Mouse (Mus musculus): Measurements from ENCODE around the gene Tbx5. TPM values are rescaled to one million over a fixed set of nuclear protein-coding genes. Genes with fewer than 3 reads are reported as not detected.
A peak's percentile ranks its signal among the peaks of the same experiment; 100 is the strongest.
"Not testable (repeated sequence)": the region's sequence is repeated elsewhere in the genome, so short reads cannot be mapped to it uniquely, and the experiment has no call there.

Tbx5 gene
- polyA plus RNA-seq, 1 experiment from 2014 or later: not detected

DNA sequence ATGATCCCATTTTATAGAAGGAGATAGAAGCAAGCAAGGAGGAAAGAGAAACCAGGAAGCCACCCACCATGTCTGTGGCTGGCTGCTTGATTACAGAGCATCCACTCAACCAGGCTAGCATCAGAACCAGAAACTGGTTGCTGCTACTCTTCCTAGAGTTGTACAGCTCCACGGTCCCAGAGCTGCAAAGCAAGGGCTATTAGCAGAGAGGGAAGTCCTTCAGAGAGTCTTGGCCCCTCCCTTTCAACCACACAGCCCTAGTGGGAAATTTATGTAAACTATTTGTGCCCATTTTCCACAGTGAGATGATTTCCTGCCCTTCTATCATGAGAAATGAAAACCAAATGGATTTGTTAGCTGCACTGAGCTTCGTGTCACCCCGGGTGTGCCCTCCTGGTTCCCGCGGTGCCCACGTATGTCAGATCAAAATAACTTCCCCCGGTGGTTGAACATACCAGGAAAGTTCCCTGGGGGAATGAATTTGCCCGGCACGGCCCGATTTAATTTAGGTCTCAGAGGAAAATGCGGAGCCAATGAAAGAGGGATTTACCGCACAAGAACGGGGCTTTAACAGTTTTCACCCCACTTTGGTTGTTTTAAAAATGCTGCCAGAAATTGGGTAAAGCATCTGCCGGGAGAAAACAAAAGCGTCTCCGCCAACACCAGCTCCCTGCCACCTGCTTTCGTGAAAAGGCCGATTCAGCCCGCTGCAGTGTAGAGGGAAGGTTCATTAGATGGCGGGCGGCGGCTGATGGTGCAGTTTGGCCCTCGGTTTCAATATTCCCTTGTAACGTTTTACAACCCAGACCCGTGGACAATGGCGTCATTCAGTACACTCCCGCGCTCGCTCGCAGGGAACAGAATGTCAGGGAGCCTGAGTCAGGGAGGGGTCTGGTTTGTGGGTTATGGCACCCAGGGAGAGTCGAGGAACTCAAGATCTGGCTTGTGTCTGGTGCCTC lies 34.1 kb downstream of the Tbx5 start:
- ATAC-seq (ENCODE audit: low FRiP score): peak; percentile 61; the same call in 1 of the 2 replicates
- WGBS: 12% methylated on average over 31 of the region's 31 CpGs

DNA sequence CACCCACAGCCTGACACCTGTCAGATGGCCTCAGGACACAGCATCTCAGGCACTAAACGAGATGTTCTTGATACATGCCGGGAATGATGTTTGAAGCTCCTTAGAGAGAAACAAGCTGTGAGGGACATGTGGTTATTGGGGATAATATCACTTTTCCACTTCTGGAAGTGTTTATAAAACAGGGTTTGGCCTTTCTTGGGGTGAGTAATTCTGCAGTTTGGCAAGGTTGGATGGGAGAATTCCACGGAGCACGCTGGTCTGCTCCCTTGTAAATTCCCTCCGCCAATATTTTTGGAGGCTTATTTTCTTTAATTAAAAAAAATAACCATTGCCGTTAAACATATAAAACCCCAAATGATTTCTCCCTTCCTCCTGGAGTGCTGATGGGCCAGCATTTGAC lies 35.5 kb downstream of the Tbx5 start:
- Histone ChIP-seq H3K4me2 (no peak overlapping the region), H3K27me3 (peaks cover 25% of the 10 kb centered on the region), H3K4me3 (no peak overlapping the region), H3K27ac (no peak overlapping the region), H3K36me3 (no peaks in the 10 kb centered on the region), H3K9ac (no peak overlapping the region), H3K4me1 (replicated peaks) (peaks cover 13% of the 10 kb centered on the region), H3K9me3 (no peaks in the 10 kb centered on the region)
- ATAC-seq (ENCODE audit: low FRiP score): no peak
- 93% methylated on average over 6 of the region's 6 CpGs for WGBS

More for the DNA sequence above, 34.1 kb downstream of the Tbx5 start:
- Histone ChIP-seq H3K36me3 (no peaks in the 10 kb centered on the region), H3K9ac (peak overlapping the region; percentile 61), H3K27me3 (peaks cover 30% of the 10 kb centered on the region), H3K27ac (no peak overlapping the region), H3K4me1 (replicated peaks) (peaks cover 13% of the 10 kb centered on the region), H3K4me2 (peak overlapping the region; percentile 54), H3K9me3 (no peaks in the 10 kb centered on the region), H3K4me3 (peak overlapping the region; percentile 31)

DNA sequence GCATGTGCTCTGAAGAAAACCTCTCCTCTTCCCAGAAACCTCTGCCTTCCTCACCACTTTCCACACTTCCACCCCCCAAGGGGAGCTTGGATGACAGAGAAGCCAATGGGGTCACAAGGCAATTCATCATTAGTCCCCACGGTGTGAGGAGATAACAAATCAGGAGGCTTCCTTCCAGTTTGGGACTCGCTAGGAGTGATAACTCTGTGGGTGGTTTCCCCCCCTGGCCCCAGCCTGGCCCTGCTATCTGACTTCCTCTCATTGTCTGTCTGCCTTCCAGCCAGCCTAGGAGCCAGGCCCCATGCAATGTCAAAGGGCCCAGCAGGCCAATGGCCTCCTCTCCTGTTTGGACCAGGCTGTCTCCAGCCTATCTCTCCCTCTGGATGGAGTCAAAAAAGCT lies 43.0 kb downstream of the Tbx5 start:
- H3K9ac ChIP-seq: no peak overlapping the region

DNA sequence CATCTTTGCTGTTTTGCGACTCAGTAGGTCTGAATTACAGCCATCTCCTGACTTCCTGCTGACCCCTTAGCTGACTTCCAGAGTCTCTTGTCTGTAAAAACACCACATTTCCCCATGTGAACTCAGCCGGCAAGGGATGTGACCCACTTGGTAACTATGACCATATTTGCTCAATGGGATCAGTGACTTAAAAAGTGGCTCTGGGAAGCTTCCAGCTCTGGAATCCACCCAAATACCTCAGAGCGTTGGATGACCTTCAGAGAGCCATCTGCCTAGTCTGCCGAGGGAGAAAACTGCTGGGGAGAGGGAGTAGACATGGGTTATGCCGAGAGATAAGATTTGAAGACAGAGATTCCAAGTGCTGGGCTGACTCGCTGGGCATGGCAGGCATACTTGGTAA lies 44.7 kb downstream of the Tbx5 start:
- no peaks in the 10 kb centered on the region for H3K9me3 ChIP-seq
- H3K4me3 ChIP-seq: no peak overlapping the region
- H3K9ac ChIP-seq: no peak overlapping the region
- WGBS: 82% methylated on average over 6 of the region's 6 CpGs
- no peak overlapping the region for H3K27ac ChIP-seq
- ATAC-seq (ENCODE audit: low FRiP score): no peak
- H3K4me2 ChIP-seq: no peak overlapping the region
- H3K27me3 ChIP-seq: no peaks in the 10 kb centered on the region
- H3K4me1 ChIP-seq (replicated peaks): no peaks in the 10 kb centered on the region
- H3K36me3 ChIP-seq: no peaks in the 10 kb centered on the region

More for the DNA sequence above, 43.0 kb downstream of the Tbx5 start:
- Histone ChIP-seq H3K9me3 (no peaks in the 10 kb centered on the region), H3K4me1 (replicated peaks) (no peaks in the 10 kb centered on the region), H3K4me3 (no peak overlapping the region), H3K27me3 (no peaks in the 10 kb centered on the region), H3K4me2 (no peak overlapping the region), H3K27ac (no peak overlapping the region), H3K36me3 (no peaks in the 10 kb centered on the region)
- whole genome bisulfite sequencing: 15% methylated on average over 2 of the region's 2 CpGs
- ATAC-seq (ENCODE audit: low FRiP score): no peak

DNA sequence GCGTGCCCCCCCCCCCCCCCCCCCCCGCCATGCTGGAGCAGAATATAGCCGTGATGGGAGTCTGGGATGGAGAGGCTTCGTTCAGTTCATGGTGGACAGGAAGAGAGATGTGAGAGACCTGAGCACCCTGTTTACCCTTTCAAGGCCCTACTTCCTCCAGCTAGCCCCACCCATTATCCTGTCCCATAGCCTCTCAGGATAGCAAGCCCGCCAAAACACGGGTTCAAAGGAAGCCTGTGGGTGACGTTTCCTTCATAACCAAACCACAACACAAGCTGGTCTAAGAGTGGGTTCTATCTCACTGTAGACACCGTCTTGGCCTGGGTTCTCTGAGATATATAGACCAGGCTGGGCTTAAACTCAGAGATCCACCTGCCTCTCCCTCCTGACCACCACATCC lies 53.1 kb downstream of the Tbx5 start:
- no peak overlapping the region for H3K4me2 ChIP-seq
- ATAC-seq (ENCODE audit: low FRiP score): no peak
- no peaks in the 10 kb centered on the region for H3K36me3 ChIP-seq
- 94% methylated on average over 7 of the region's 8 CpGs for WGBS
- 0 out of 2 replicates have a peak, but pooled peaks cover 3% of the 10 kb centered on the region for H3K9me3 ChIP-seq
- no peak overlapping the region for H3K9ac ChIP-seq
- no peaks in the 10 kb centered on the region for H3K4me1 ChIP-seq (replicated peaks)
- no peak overlapping the region for H3K27ac ChIP-seq
- no peak overlapping the region for H3K4me3 ChIP-seq
- H3K27me3 ChIP-seq: no peaks in the 10 kb centered on the region

DNA sequence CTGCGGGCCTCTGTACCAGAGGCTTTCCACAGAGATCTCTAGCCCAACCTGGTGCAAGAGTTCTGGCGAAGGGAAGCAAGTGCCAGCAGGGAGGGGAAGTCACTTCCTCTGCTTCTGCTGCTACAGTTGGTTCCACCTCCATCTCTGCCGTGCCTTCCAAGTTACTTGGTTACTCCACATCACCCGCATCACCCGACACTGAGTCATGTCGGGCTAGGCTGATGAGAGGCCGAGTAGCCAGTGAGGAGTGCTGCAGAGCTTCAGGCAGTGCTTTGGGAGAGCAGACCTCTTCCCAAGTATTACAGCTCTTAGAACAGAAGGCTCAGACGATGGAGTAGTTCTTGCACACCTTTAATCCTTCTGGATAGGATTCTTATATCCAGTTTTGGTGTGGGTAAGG lies 54.9 kb downstream of the Tbx5 start:
- WGBS: 88% methylated on average over 8 of the region's 8 CpGs
- Histone ChIP-seq H3K27ac (no peak overlapping the region), H3K9me3 (0 out of 2 replicates have a peak, but pooled peaks cover 3% of the 10 kb centered on the region)

DNA sequence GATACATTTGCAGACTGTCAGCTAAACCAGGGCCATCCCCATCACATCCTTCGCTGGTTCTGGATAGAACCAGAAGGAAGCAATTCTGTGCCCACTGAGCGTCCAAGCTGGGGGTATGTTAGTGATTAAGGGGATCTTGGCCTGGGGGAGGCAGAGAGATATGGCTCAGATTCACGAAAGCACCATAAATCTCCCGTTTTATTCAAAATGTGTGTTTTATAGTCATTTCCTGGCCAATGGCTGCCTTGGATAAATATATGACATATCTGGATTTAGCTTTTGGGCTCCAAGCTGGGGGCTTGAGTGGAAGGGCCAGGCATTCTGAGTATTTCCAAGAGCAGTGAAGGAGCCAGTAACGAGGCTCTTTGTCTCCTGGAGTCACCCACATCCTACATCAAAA lies 59.5 kb downstream of the Tbx5 start:
- H3K27ac ChIP-seq: no peak overlapping the region
- 69% methylated on average over 5 of the region's 5 CpGs for WGBS
- ATAC-seq (ENCODE audit: low FRiP score): no peak

More for the DNA sequence above, 54.9 kb downstream of the Tbx5 start:
- no peak overlapping the region for H3K4me2 ChIP-seq
- no peaks in the 10 kb centered on the region for H3K36me3 ChIP-seq
- no peak overlapping the region for H3K4me3 ChIP-seq
- 0 out of 2 replicates have a peak, but pooled peaks cover 7% of the 10 kb centered on the region for H3K4me1 ChIP-seq (replicated peaks)
- H3K9ac ChIP-seq: no peak overlapping the region
- ATAC-seq (ENCODE audit: low FRiP score): no peak
- no peaks in the 10 kb centered on the region for H3K27me3 ChIP-seq

DNA sequence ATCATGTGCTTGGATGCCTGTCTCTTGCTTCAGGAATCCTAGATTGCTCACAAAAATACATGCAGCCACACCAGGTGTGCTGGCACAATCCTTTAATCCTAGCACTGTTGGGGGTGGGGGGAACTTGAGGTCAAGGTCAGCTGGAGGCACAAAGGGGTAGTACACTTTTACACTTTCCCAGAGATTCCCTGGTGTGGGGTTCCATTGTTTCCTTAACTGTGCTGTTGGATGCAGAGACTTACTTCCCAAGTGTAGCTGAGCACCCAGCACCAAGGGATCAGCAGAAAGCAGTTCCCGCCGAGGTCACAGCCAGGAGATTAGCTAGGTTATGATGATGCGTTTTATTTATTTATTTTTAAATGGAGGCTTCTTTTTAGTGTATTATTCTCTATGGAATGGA lies 60.6 kb downstream of the Tbx5 start:
- H3K4me1 ChIP-seq (replicated peaks): 0 out of 2 replicates have a peak, but pooled peaks cover 7% of the 10 kb centered on the region
- H3K36me3 ChIP-seq: no peaks in the 10 kb centered on the region
- no peak overlapping the region for H3K27ac ChIP-seq
- H3K9ac ChIP-seq: no peak overlapping the region
- 0 out of 2 replicates have a peak, but pooled peaks cover 3% of the 10 kb centered on the region for H3K9me3 ChIP-seq
- H3K4me2 ChIP-seq: no peak overlapping the region
- no peak overlapping the region for H3K4me3 ChIP-seq
- H3K27me3 ChIP-seq: no peaks in the 10 kb centered on the region
- 79% methylated on average over 3 of the region's 3 CpGs for WGBS
- ATAC-seq (ENCODE audit: low FRiP score): no peak

More for the DNA sequence above, 59.5 kb downstream of the Tbx5 start:
- H3K4me2 ChIP-seq: no peak overlapping the region
- H3K4me1 ChIP-seq (replicated peaks): 0 out of 2 replicates have a peak, but pooled peaks cover 7% of the 10 kb centered on the region
- no peak overlapping the region for H3K4me3 ChIP-seq
- no peaks in the 10 kb centered on the region for H3K36me3 ChIP-seq
- H3K27me3 ChIP-seq: no peaks in the 10 kb centered on the region
- H3K9ac ChIP-seq: no peak overlapping the region
- H3K9me3 ChIP-seq: 0 out of 2 replicates have a peak, but pooled peaks cover 3% of the 10 kb centered on the region

DNA sequence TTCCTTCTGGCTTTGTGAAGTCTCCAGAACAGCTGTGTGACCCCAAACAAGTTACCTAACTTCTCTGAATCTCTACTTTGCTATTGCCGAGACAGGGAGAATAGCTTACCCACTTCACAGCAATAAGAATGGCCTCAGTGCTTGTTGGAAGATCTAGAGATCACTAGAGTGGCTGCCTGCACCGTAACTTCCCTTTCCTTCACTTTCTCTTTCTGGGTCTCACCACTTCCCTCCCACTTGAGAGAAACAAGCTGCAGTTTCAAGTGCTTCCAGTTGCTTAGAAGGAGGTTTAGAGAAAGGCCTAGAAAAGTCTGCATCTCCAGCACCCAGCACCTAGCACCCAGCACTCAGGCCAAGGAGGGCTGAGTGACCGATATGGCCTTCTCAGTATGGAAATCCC lies 64.1 kb downstream of the Tbx5 start:
- 0 out of 2 replicates have a peak, but pooled peaks cover 5% of the 10 kb centered on the region for H3K4me1 ChIP-seq (replicated peaks)
- WGBS: 82% methylated on average over 3 of the region's 3 CpGs
- H3K9me3 ChIP-seq: no peaks in the 10 kb centered on the region
- H3K36me3 ChIP-seq: no peaks in the 10 kb centered on the region
- H3K27ac ChIP-seq: no peak overlapping the region
- no peak overlapping the region for H3K9ac ChIP-seq
- no peaks in the 10 kb centered on the region for H3K27me3 ChIP-seq
- no peak for ATAC-seq (ENCODE audit: low FRiP score)
- no peak overlapping the region for H3K4me2 ChIP-seq
- H3K4me3 ChIP-seq: no peak overlapping the region

DNA sequence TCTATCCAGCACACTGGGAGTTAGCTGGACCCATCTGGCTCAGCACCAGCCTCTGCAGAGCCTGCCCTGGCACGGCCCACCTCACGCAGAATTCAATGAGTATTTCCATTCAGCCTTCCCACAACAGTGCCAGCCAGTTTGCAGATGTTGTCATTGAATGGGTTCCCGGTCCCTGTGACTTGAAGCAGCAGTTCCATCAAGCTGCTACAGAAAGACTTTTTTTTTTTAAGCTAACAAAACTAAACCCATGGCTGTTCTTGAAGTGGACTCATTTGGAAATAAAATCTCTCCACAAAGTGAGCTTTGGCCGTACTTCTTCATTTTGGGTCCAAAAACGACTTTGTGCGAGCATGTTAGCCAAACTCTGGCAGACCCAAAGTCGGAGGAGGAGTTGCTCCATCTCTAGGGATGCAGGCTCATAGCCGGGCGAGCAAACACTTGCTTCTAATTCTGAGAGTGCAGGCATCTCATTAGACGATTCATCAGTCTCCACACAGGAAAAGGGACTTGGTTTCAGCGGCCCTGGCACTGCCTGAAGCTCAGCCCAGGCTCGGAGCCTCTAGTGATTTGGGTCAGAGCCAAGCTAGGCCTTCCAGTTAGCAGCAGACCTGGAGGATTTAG lies 84.2 kb downstream of the Tbx5 start:
- H3K4me2 ChIP-seq: no peak overlapping the region
- no peaks in the 10 kb centered on the region for H3K4me1 ChIP-seq (replicated peaks)
- no peak overlapping the region for H3K27ac ChIP-seq
- no peak for ATAC-seq (ENCODE audit: low FRiP score)
- 77% methylated on average over 12 of the region's 12 CpGs for WGBS
- no peak overlapping the region for H3K9ac ChIP-seq
- H3K27me3 ChIP-seq: no peaks in the 10 kb centered on the region
- no peak overlapping the region for H3K4me3 ChIP-seq
- no peaks in the 10 kb centered on the region for H3K36me3 ChIP-seq
- no peaks in the 10 kb centered on the region for H3K9me3 ChIP-seq

DNA sequence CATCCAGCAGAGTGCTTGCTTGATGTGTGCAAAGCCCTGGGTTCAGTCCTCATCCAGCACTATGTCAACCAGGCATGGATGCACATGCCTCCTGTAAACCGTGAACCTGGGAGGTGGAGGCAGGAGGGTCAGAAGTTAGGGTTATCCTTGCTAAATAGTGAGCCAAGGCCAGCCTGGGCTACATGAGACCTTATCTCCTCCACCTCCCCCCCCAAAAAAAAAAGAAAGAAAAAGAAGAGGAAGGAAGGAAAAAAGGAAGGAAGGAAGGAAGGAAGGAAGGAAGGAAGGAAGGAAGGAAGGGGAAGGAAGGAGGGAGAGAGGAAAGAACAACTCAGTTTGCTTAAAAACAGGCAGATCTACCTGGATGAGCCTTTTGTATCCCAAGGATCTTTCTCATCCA lies 85.9 kb downstream of the Tbx5 start:
- not testable (repeated sequence) for H3K4me1 ChIP-seq (replicated peaks)

DNA sequence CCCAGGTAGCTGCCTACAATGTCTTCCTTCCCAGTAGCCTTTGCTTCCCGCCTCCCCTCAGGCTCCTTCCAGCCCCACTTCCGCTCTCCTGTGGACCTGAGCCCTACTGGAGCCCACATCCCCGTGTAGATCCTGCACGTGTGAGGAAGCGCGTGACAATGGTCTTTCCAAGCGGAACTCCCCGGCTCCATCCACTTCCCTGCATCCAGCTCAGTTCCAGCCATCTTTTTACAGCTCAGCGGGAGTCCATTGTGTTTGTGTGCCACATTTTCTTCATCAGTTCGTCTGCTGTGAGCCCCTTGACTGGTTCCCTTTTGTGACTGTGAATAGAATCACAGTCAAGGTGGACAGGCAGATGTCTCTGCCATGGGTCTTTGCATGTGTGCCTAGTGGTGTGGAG lies 88.5 kb downstream of the Tbx5 start:
- no peak for ATAC-seq (ENCODE audit: low FRiP score)
- 53% methylated on average over 10 of the region's 10 CpGs for WGBS
- no peaks in the 10 kb centered on the region for H3K27me3 ChIP-seq
- H3K9me3 ChIP-seq: no peaks in the 10 kb centered on the region
- H3K9ac ChIP-seq: no peak overlapping the region
- H3K27ac ChIP-seq: no peak overlapping the region
- no peak overlapping the region for H3K4me2 ChIP-seq
- no peaks in the 10 kb centered on the region for H3K4me1 ChIP-seq (replicated peaks)
- H3K4me3 ChIP-seq: no peak overlapping the region
- H3K36me3 ChIP-seq: no peaks in the 10 kb centered on the region

More for the DNA sequence above, 85.9 kb downstream of the Tbx5 start:
- H3K4me3 ChIP-seq; H3K4me2 ChIP-seq; H3K27ac ChIP-seq; H3K27me3 ChIP-seq; H3K9me3 ChIP-seq; H3K36me3 ChIP-seq; ATAC-seq (ENCODE audit: low FRiP score); H3K9ac ChIP-seq: not testable (repeated sequence)
- WGBS: 96% methylated on average over 1 of the region's 1 CpGs
